Mouse (Mus musculus): ENCODE results near the gene Plekho1. TPM values are rescaled to one million over a fixed set of nuclear protein-coding genes. Genes with fewer than 3 reads are reported as not detected.

Gene Plekho1
- total and polyA plus RNA-seq, 3 experiments: 22.3 to 24.6 (median 23.4) TPM

GRCm38 (mm10) chr3:96039857-96040662 lies 44.3 kb upstream of the Plekho1 start:
- Histone ChIP-seq H3K4me1 (ENCODE audit: control insufficient read depth in 1 of 2, insufficient read depth in 2 of 2) (no peaks in the 10 kb centered on the region), H3K4me3 (replicated peaks in 1 of 3; ENCODE audit: low read depth in 2 of 3, low read length in 2 of 3, poor library complexity in 1 of 3) (no peak overlapping the region), H3K9me3 (replicated peaks; ENCODE audit: low read length) (no peaks in the 10 kb centered on the region), H3K79me2 (replicated peaks; ENCODE audit: control insufficient read depth, extremely low read depth, insufficient read depth, poor library complexity, severe bottlenecking) (no peaks in the 10 kb centered on the region), H3K27me3 (replicated peaks) (no peaks in the 10 kb centered on the region), H3K27ac (ENCODE audit: insufficient read depth, low read depth) (no peak overlapping the region), H3K9ac (ENCODE audit: insufficient read depth, low read depth) (no peak overlapping the region), H3K4me2 (ENCODE audit: insufficient read depth, low read depth, poor library complexity, severe bottlenecking) (no peak overlapping the region), H3K36me3 (replicated peaks in 1 of 2; ENCODE audit: control insufficient read depth in 1 of 2, insufficient read depth in 1 of 2, low read length in 1 of 2) (peaks cover 20 to 54% of the 10 kb centered on the region in 2 experiments)
- no peak for DNase-seq (ENCODE audit: extremely low read depth)
- TF ChIP-seq JUND (conservative IDR thresholded peaks at IDR 0.05; ENCODE audit: low read depth, low read length) (no peak), HCFC1 (IDR thresholded peaks at IDR 0.05; ENCODE audit: low read depth, low read length) (no peak)
- dilution Hi-C loops (cut with MboI; ENCODE audit: extremely low pct_ligation_motif_present, extremely low pct_unique_long_range_greater_than_20kb, low sequenced_read_pairs) (no loop called here), in situ Hi-C loops (cut with MboI; ENCODE audit: low pct_ligation_motif_present, low pct_unique_long_range_greater_than_20kb, low sequenced_read_pairs) (loop anchor here (5.0 kb wide), 1 partner anchor 48 kb away; no protein-coding TSS in a partner anchor)

GRCm38 (mm10) chr3:96038851-96039250 lies 43.0 kb upstream of the Plekho1 start:
- no peaks in the 10 kb centered on the region for H3K27me3 ChIP-seq (replicated peaks)
- no peak overlapping the region for H3K4me3 ChIP-seq (replicated peaks in 1 of 3; ENCODE audit: low read depth in 2 of 3, low read length in 2 of 3, poor library complexity in 1 of 3)
- H3K27ac ChIP-seq (ENCODE audit: insufficient read depth, low read depth): no peak overlapping the region
- no peaks in the 10 kb centered on the region for H3K79me2 ChIP-seq (replicated peaks; ENCODE audit: control insufficient read depth, extremely low read depth, insufficient read depth, poor library complexity, severe bottlenecking)
- peaks cover 19 to 59% of the 10 kb centered on the region in 2 experiments for H3K36me3 ChIP-seq (replicated peaks in 1 of 2; ENCODE audit: control insufficient read depth in 1 of 2, insufficient read depth in 1 of 2, low read length in 1 of 2)
- H3K9ac ChIP-seq (ENCODE audit: insufficient read depth, low read depth): no peak overlapping the region
- no peak for TF ChIP-seq MEF2A (IDR thresholded peaks at IDR 0.05; ENCODE audit: borderline replicate concordance, low read depth, low read length)
- TF ChIP-seq NRF1 (IDR thresholded peaks at IDR 0.05; ENCODE audit: low read depth, low read length): no peak
- TF ChIP-seq RCOR1 (conservative IDR thresholded peaks at IDR 0.05; ENCODE audit: low read depth, low read length): no peak
- no peak for TF ChIP-seq MXI1 (IDR thresholded peaks at IDR 0.05; ENCODE audit: low read depth, low read length)
- TF ChIP-seq KAT2A (IDR thresholded peaks at IDR 0.05; ENCODE audit: insufficient replicate concordance, low read length): no peak
- TF ChIP-seq CHD2 (IDR thresholded peaks at IDR 0.05; ENCODE audit: low read length): no peak
- TF ChIP-seq RAD21 (IDR thresholded peaks at IDR 0.05; ENCODE audit: low read depth, low read length): no peak
- dilution Hi-C loops (cut with MboI; ENCODE audit: extremely low pct_ligation_motif_present, extremely low pct_unique_long_range_greater_than_20kb, low sequenced_read_pairs): no loop called here
- no peaks in the 10 kb centered on the region for H3K4me1 ChIP-seq (ENCODE audit: control insufficient read depth in 1 of 2, insufficient read depth in 2 of 2)
- H3K9me3 ChIP-seq (replicated peaks; ENCODE audit: low read length): no peaks in the 10 kb centered on the region
- no peak overlapping the region for H3K4me2 ChIP-seq (ENCODE audit: insufficient read depth, low read depth, poor library complexity, severe bottlenecking)
- in situ Hi-C loops (cut with MboI; ENCODE audit: low pct_ligation_motif_present, low pct_unique_long_range_greater_than_20kb, low sequenced_read_pairs): no loop called here
- no peak for DNase-seq (ENCODE audit: extremely low read depth)

GRCm38 (mm10) chr3:96038156-96038555 lies 42.4 kb upstream of the Plekho1 start:
- Histone ChIP-seq H3K36me3 (replicated peaks in 1 of 2; ENCODE audit: control insufficient read depth in 1 of 2, insufficient read depth in 1 of 2, low read length in 1 of 2) (peaks cover 24 to 65% of the 10 kb centered on the region in 2 experiments), H3K9me3 (replicated peaks; ENCODE audit: low read length) (no peaks in the 10 kb centered on the region), H3K27ac (ENCODE audit: insufficient read depth, low read depth) (no peak overlapping the region), H3K9ac (ENCODE audit: insufficient read depth, low read depth) (no peak overlapping the region), H3K4me2 (ENCODE audit: insufficient read depth, low read depth, poor library complexity, severe bottlenecking) (no peak overlapping the region), H3K27me3 (replicated peaks) (no peaks in the 10 kb centered on the region), H3K4me1 (ENCODE audit: control insufficient read depth in 1 of 2, insufficient read depth in 2 of 2) (no peaks in the 10 kb centered on the region), H3K4me3 (replicated peaks in 1 of 3; ENCODE audit: low read depth in 2 of 3, low read length in 2 of 3, poor library complexity in 1 of 3) (no peak overlapping the region), H3K79me2 (replicated peaks; ENCODE audit: control insufficient read depth, extremely low read depth, insufficient read depth, poor library complexity, severe bottlenecking) (no peaks in the 10 kb centered on the region)
- dilution Hi-C loops (cut with MboI; ENCODE audit: extremely low pct_ligation_motif_present, extremely low pct_unique_long_range_greater_than_20kb, low sequenced_read_pairs): no loop called here
- no peak for DNase-seq (ENCODE audit: extremely low read depth)
- in situ Hi-C loops (cut with MboI; ENCODE audit: low pct_ligation_motif_present, low pct_unique_long_range_greater_than_20kb, low sequenced_read_pairs): no loop called here
- TF ChIP-seq MXI1 (IDR thresholded peaks at IDR 0.05; ENCODE audit: low read depth, low read length) (no peak), USF2 (conservative IDR thresholded peaks at IDR 0.05; ENCODE audit: low read depth, low read length) (no peak), GABPA (IDR thresholded peaks at IDR 0.05; ENCODE audit: insufficient replicate concordance, low read depth, low read length) (no peak), ELF1 (IDR thresholded peaks at IDR 0.05; ENCODE audit: low read depth, low read length) (no peak), CHD2 (IDR thresholded peaks at IDR 0.05; ENCODE audit: low read length) (no peak), TCF12 (IDR thresholded peaks at IDR 0.05; ENCODE audit: low read depth, low read length) (no peak), TBP (conservative IDR thresholded peaks at IDR 0.05; ENCODE audit: low read depth, low read length) (no peak), ZC3H11A (IDR thresholded peaks at IDR 0.05; ENCODE audit: low read depth, low read length) (no peak), SIN3A (IDR thresholded peaks at IDR 0.05; ENCODE audit: low read length) (no peak), BHLHE40 (IDR thresholded peaks at IDR 0.05; ENCODE audit: low read depth, low read length) (no peak), ZMIZ1 (IDR thresholded peaks at IDR 0.05; ENCODE audit: low read depth, low read length) (no peak), JUN (IDR thresholded peaks at IDR 0.05; ENCODE audit: insufficient read depth, low read depth, low read length) (no peak), ZKSCAN1 (IDR thresholded peaks at IDR 0.05; ENCODE audit: borderline replicate concordance, low read depth, low read length) (no peak), MYC (IDR thresholded peaks at IDR 0.05; ENCODE audit: low read depth, low read length) (no peak)

Measured in CH12.LX (cell line).